Mouse (Mus musculus) MEL (cell line): ENCODE measurements around the gene Cgref1. TPM values are rescaled to one million over a fixed set of nuclear protein-coding genes. Genes with fewer than 3 reads are reported as not detected.

Experiments
- DNase-seq: peaks from one replicate; pipeline ENCODE4 v3.0.0; 2011; ENCODE audit warnings: low read depth, low spot score
- H3K27ac ChIP-seq: 2 replicates; pipeline ENCODE4 v1.5.1; 2012; ENCODE audit warnings: low read depth, mild to moderate bottlenecking, control low read depth, low read length, moderate library complexity; ENCODE audit not compliant: control insufficient read depth
- H3K27me3 ChIP-seq, 2 experiments: fragments of 150-350 bp in 1 of 2; sonication (generic) in 1 of 2; 2 replicates each; pipeline ENCODE4 v1.6.1; 2012; ENCODE audit warnings: low read length in 2 of 2, mild to moderate bottlenecking in 2 of 2, improper control_type of control experiment in 1 of 2, moderate library complexity in 1 of 2; ENCODE audit not compliant: insufficient read depth in 2 of 2, control insufficient read depth in 1 of 2
- H3K36me3 ChIP-seq, 2 experiments: 2 replicates each; pipeline ENCODE4 v1.6.1; 2012 to 2014; ENCODE audit warnings: low read length in 2 of 2, improper control_type of control experiment in 1 of 2, inconsistent platforms in 1 of 2, mild to moderate bottlenecking in 1 of 2; ENCODE audit not compliant: insufficient read depth in 2 of 2, control insufficient read depth in 1 of 2
- H3K4me1 ChIP-seq, 2 experiments: fragments of 150-350 bp in 1 of 2; sonication (generic) in 1 of 2; 2 replicates each; pipeline ENCODE4 v1.6.1; 2012; ENCODE audit warnings: low read length in 2 of 2, improper control_type of control experiment in 1 of 2, mild to moderate bottlenecking in 1 of 2; ENCODE audit not compliant: insufficient read depth in 2 of 2, control insufficient read depth in 1 of 2
- H3K4me3 ChIP-seq, 2 experiments: fragments of 150-350 bp in 1 of 2; sonication (generic) in 1 of 2; 2 replicates each; pipeline ENCODE4 v1.5.1; 2012; ENCODE audit warnings: low read depth in 2 of 2, low read length in 2 of 2, mild to moderate bottlenecking in 2 of 2, moderate library complexity in 2 of 2, control low read depth in 1 of 2, improper control_type of control experiment in 1 of 2; ENCODE audit not compliant: control insufficient read depth in 1 of 2, insufficient read depth in 1 of 2
- H3K79me2 ChIP-seq: 2 replicates; pipeline ENCODE4 v1.6.1; 2012; ENCODE audit warnings: mild to moderate bottlenecking, low read length, moderate library complexity; ENCODE audit not compliant: control insufficient read depth, poor library complexity, insufficient read depth
- H3K9ac ChIP-seq: 2 replicates; pipeline ENCODE4 v1.6.1; 2012; ENCODE audit warnings: low read depth, mild to moderate bottlenecking, control low read depth, low read length, moderate library complexity; ENCODE audit not compliant: control insufficient read depth, poor library complexity, severe bottlenecking
- H3K9me3 ChIP-seq: fragments of 150-350 bp; sonication (generic); replicated peaks from 2 replicates; pipeline ENCODE4 v1.6.1; 2012; ENCODE audit warnings: mild to moderate bottlenecking, low read length, improper control_type of control experiment, moderate library complexity; ENCODE audit not compliant: insufficient read depth
- CHD2 ChIP-seq: IDR thresholded peaks from 2 replicates; pipeline ENCODE4 v1.6.1; 2011; ENCODE audit warnings: low read length, improper control_type of control experiment
- EP300 ChIP-seq, 2 experiments: IDR thresholded peaks; 2 replicates each; pipeline ENCODE4 v1.6.1; 2011; ENCODE audit warnings: improper control_type of control experiment in 2 of 2, low read length in 2 of 2, low read depth in 1 of 2, mild to moderate bottlenecking in 1 of 2
- ETS1 ChIP-seq: IDR thresholded peaks from 2 replicates; pipeline ENCODE4 v1.6.1; 2012; ENCODE audit warnings: low read depth, mild to moderate bottlenecking, inconsistent platforms, low read length, improper control_type of control experiment, moderate library complexity
- HCFC1 ChIP-seq: IDR thresholded peaks from 2 replicates; pipeline ENCODE4 v1.6.1; 2012; ENCODE audit warnings: low read depth, mild to moderate bottlenecking, inconsistent platforms, low read length, improper control_type of control experiment, moderate library complexity
- KAT2A ChIP-seq: conservative IDR thresholded peaks from 2 replicates; pipeline ENCODE4 v1.6.1; 2012; ENCODE audit warnings: low read depth, low read length, improper control_type of control experiment, inconsistent platforms
- MAFK ChIP-seq: IDR thresholded peaks from 2 replicates; pipeline ENCODE4 v1.6.1; 2011; ENCODE audit warnings: low read depth, mild to moderate bottlenecking, low read length, improper control_type of control experiment, borderline replicate concordance
- MAZ ChIP-seq: IDR thresholded peaks from 2 replicates; pipeline ENCODE4 v1.6.1; 2012; ENCODE audit warnings: low read depth, mild to moderate bottlenecking, inconsistent platforms, low read length, improper control_type of control experiment
- MXI1 ChIP-seq: IDR thresholded peaks from 2 replicates; pipeline ENCODE4 v1.6.1; 2011; ENCODE audit warnings: mild to moderate bottlenecking, low read depth, low read length, improper control_type of control experiment
- MYB ChIP-seq: IDR thresholded peaks from 2 replicates; pipeline ENCODE4 v1.6.1; 2011; ENCODE audit warnings: mild to moderate bottlenecking, low read depth, low read length, improper control_type of control experiment
- MYC ChIP-seq: IDR thresholded peaks from 2 replicates; pipeline ENCODE4 v1.6.1; 2011; ENCODE audit warnings: low read depth, mild to moderate bottlenecking, low read length, improper control_type of control experiment, moderate library complexity
- NELFE ChIP-seq: IDR thresholded peaks from 2 replicates; pipeline ENCODE4 v1.6.1; 2011; ENCODE audit warnings: low read depth, low read length, improper control_type of control experiment
- NRF1 ChIP-seq: IDR thresholded peaks from 2 replicates; pipeline ENCODE4 v1.6.1; 2014; ENCODE audit warnings: low read depth, mild to moderate bottlenecking, inconsistent platforms, low read length, improper control_type of control experiment, moderate library complexity; ENCODE audit not compliant: poor library complexity, insufficient read depth, severe bottlenecking
- POLR2AphosphoS2 ChIP-seq: IDR thresholded peaks from 2 replicates; pipeline ENCODE4 v1.6.1; 2011; ENCODE audit warnings: low read length, improper control_type of control experiment
- RAD21 ChIP-seq: IDR thresholded peaks from 2 replicates; pipeline ENCODE4 v1.6.1; 2011; ENCODE audit warnings: mild to moderate bottlenecking, low read depth, low read length, improper control_type of control experiment
- RCOR1 ChIP-seq: IDR thresholded peaks from 2 replicates; pipeline ENCODE4 v1.6.1; 2012; ENCODE audit warnings: low read depth, mild to moderate bottlenecking, inconsistent platforms, low read length, improper control_type of control experiment
- SIN3A ChIP-seq: IDR thresholded peaks from 2 replicates; pipeline ENCODE4 v1.6.1; 2012; ENCODE audit warnings: low read length, improper control_type of control experiment, inconsistent platforms
- SMC3 ChIP-seq: IDR thresholded peaks from 2 replicates; pipeline ENCODE4 v1.6.1; 2011; ENCODE audit warnings: low read depth, low read length, improper control_type of control experiment
- TCF12 ChIP-seq: IDR thresholded peaks from 2 replicates; pipeline ENCODE4 v1.6.1; 2014; ENCODE audit warnings: low read depth, mild to moderate bottlenecking, inconsistent platforms, low read length, improper control_type of control experiment, moderate library complexity
- ZC3H11A ChIP-seq: IDR thresholded peaks from 2 replicates; pipeline ENCODE4 v1.6.1; 2012; ENCODE audit warnings: low read depth, mild to moderate bottlenecking, inconsistent platforms, low read length, improper control_type of control experiment
- ZMIZ1 ChIP-seq: IDR thresholded peaks from 2 replicates; pipeline ENCODE4 v1.6.1; 2012; ENCODE audit warnings: low read depth, mild to moderate bottlenecking, inconsistent platforms, low read length, improper control_type of control experiment, moderate library complexity
- polyA plus RNA-seq, 2 experiments: library from polyadenylated mRNA; stranded (reverse) in 1 of 2; unstranded in 1 of 2; fragments of >175 nt in 1 of 2; fragments of >200 nt in 1 of 2; gene quantifications; 2 replicates each; pipeline versions ENCODE4 v1.2.1 to v1.2.4; 2012; ENCODE audit warnings: low replicate concordance in 2 of 2, low read depth in 1 of 2; ENCODE audit not compliant: insufficient read length in 2 of 2, insufficient read depth in 1 of 2, missing spikeins in 1 of 2
- total RNA-seq: library from RNA; depleted of rRNA; stranded (reverse); fragments of 300-350 nt; gene quantifications from 2 replicates; pipeline ENCODE4 v1.2.3, GENCODE M21; 2012

Gene Cgref1
- total and polyA plus RNA-seq, 3 experiments: 1.4 TPM; not detected in 2

GRCm38 (mm10) chr5:30925217-30925616 is 20.2 kb downstream of the Cgref1 start:
- H3K4me1 ChIP-seq: peaks cover 5 to 10% of the 10 kb centered on the region in 2 experiments; a peak in 3 of 4 replicates
- peaks cover 0 to 2% of the 10 kb centered on the region in 2 experiments; a peak in 1 of 4 replicates for H3K36me3 ChIP-seq
- DNase-seq: no peak
- TF ChIP-seq SIN3A: no peak
- no peaks in the 10 kb centered on the region for H3K27me3 ChIP-seq
- no peaks in the 10 kb centered on the region for H3K9me3 ChIP-seq
- no peak overlapping the region for H3K27ac ChIP-seq
- H3K79me2 ChIP-seq: peaks cover 14% of the 10 kb centered on the region
- H3K9ac ChIP-seq: no peak overlapping the region
- H3K4me3 ChIP-seq: no peak overlapping the region

GRCm38 (mm10) chr5:30924614-30925013 is 20.8 kb downstream of the Cgref1 start:
- Histone ChIP-seq H3K9ac (no peak overlapping the region), H3K9me3 (no peaks in the 10 kb centered on the region), H3K36me3 (peaks cover 0 to 2% of the 10 kb centered on the region in 2 experiments; a peak in 1 of 4 replicates), H3K27me3 (no peaks in the 10 kb centered on the region), H3K27ac (no peak overlapping the region), H3K4me1 (peaks cover 5 to 11% of the 10 kb centered on the region in 2 experiments; a peak in 3 of 4 replicates), H3K4me3 (no peak overlapping the region), H3K79me2 (peaks cover 14% of the 10 kb centered on the region)
- DNase-seq: no peak
- TF ChIP-seq EP300 (IDR thresholded peaks at IDR 0.05; ENCODE audit: low read depth in 1 of 2, low read length in 2 of 2) (no peak), CHD2 (no peak), POLR2AphosphoS2 (no peak), TCF12 (no peak), ETS1 (no peak)

GRCm38 (mm10) chr5:30923119-30923518 is 22.3 kb downstream of the Cgref1 start:
- Histone ChIP-seq H3K4me3 (peak overlapping the region; percentile 74 to 89), H3K79me2 (peaks cover 14% of the 10 kb centered on the region), H3K36me3 (peaks cover 0 to 2% of the 10 kb centered on the region in 2 experiments; a peak in 1 of 4 replicates), H3K4me1 (peaks cover 5 to 11% of the 10 kb centered on the region in 2 experiments; a peak in 3 of 4 replicates), H3K27me3 (no peaks in the 10 kb centered on the region), H3K27ac (no peak overlapping the region), H3K9me3 (no peaks in the 10 kb centered on the region), H3K9ac (peak overlapping the region; percentile 69)
- TF ChIP-seq ZMIZ1 (no peak), MAZ (0 out of 2 replicates have a peak, but pooled peaks have one; percentile 9)
- no peak for DNase-seq

- Histone ChIP-seq H3K4me3 (peak overlapping the region; percentile 74 to 89), H3K9me3 (no peaks in the 10 kb centered on the region), H3K27ac (0 out of 2 replicates have a peak overlapping the region, but pooled peaks have one; percentile 1), H3K4me1 (peaks cover 5 to 11% of the 10 kb centered on the region in 2 experiments; a peak in 3 of 4 replicates), H3K27me3 (no peaks in the 10 kb centered on the region), H3K79me2 (peaks cover 14% of the 10 kb centered on the region), H3K36me3 (peaks cover 0 to 2% of the 10 kb centered on the region in 2 experiments; a peak in 1 of 4 replicates), H3K9ac (peak overlapping the region; percentile 69)
- DNase-seq: peak; percentile 59
- TF ChIP-seq MAFK (no peak), RCOR1 (no peak), NRF1 (no peak), ZC3H11A (no peak), HCFC1 (no peak), MYC (0 out of 2 replicates have a peak, but pooled peaks have one; percentile 33), RAD21 (no peak), EP300 (IDR thresholded peaks at IDR 0.05; ENCODE audit: low read depth in 1 of 2, low read length in 2 of 2) (no peak; a peak in 1 of 4 replicates), MYB (no peak), NELFE (no peak), KAT2A (no peak), MXI1 (peak; percentile 58; the same call in 1 of the 2 replicates), TCF12 (no peak), CHD2 (no peak), SMC3 (no peak)
Measured at GRCm38 (mm10) chr5:30922581-30923041, 22.8 kb downstream of the Cgref1 start.
